In the genomic region with DNA sequence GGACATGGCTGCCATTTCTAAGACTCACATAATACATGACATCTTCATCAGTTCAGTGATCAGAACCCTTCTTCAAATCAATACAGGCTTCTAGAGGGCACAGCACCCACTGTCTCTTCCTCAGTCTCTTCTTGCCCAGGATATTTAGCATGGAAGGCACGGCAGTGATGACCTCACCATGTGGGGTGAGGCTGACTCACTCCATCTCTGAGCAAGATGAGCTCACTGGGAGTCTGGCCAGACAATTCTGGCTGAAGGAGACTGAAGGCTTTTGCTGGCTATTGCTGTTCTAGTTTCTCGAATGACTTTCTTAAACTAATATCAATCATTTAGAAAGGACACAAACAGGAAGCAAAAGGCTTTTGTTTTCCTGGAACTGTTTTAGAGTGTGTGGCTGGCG, we compare ENCODE assay signal across 8 mouse cellular contexts.
DNase-seq lines count a peak whose midpoint lies in the region; ATAC-seq lines count a peak whose summit lies in the region.
"Had no signal": no experiment of that assay in that cellular context is flagged by ENCODE, and none has a peak within 500 bp of the region (broad histone marks: within the 10 kb centered on the region; RNA-seq: fewer than 3 reads in every experiment).

No protein-coding gene starts in this region.

- peak; percentile 39 to 47 for DNase-seq in right cerebral cortex, adult 2 months (ENCODE audit: low spot score in 2 of 2)
- no peak for DNase-seq in right cerebral cortex, postnatal 4 days
- peak; percentile 78 for DNase-seq in adrenal gland, postnatal 14 days
- DNase-seq in gastrocnemius, adult 18-20 months (ENCODE audit: low spot score) = peak; percentile 55
- DNase-seq in skeletal muscle tissue, adult 2 months (ENCODE audit: low read depth, low spot score) = peak; percentile 48
- no peak for DNase-seq in forebrain, embryonic 14.5 days (ENCODE audit: low spot score)
- DNase-seq in left cerebral cortex, postnatal 14 days (ENCODE audit: low spot score in 2 of 2) = no peak

- no peak overlapping the region for H3K27ac ChIP-seq in forebrain, embryonic 14.5 days (ENCODE audit: low read depth, low read length)

- 72% methylated on average over 3 of the region's 3 CpGs for WGBS in forebrain, embryonic 14.5 days

- peaks cover 8% of the 10 kb centered on the region; the same call in 1 of the 2 replicates for H3K4me1 ChIP-seq in forebrain, embryonic 14.5 days (ENCODE audit: control insufficient read depth, insufficient read depth, low read length)

- no peaks in the 10 kb centered on the region for H3K36me3 ChIP-seq in forebrain, embryonic 14.5 days (ENCODE audit: control insufficient read depth, insufficient read depth, low read length)

- intact Hi-C loops in left cerebral cortex, postnatal 14 days (cut with DNase I) = no loop called here

- H3K4me2 ChIP-seq in forebrain, embryonic 14.5 days (ENCODE audit: low read length) = no peak overlapping the region

- no peak overlapping the region for H3K4me3 ChIP-seq in forebrain, embryonic 14.5 days (ENCODE audit: low read depth, low read length)

- no peaks in the 10 kb centered on the region for H3K9me3 ChIP-seq in forebrain, embryonic 14.5 days (replicated peaks; ENCODE audit: control insufficient read depth, low read length)

- H3K9ac ChIP-seq in forebrain, embryonic 14.5 days (ENCODE audit: low read length) = no peak overlapping the region

- no peaks in the 10 kb centered on the region for H3K27me3 ChIP-seq in forebrain, embryonic 14.5 days (replicated peaks; ENCODE audit: control insufficient read depth, insufficient read depth, low read length)

- ATAC-seq in forebrain, embryonic 14.5 days = no peak
- ATAC-seq: inflammation-experienced regulatory T-cells, adult 6 months had no signal

Comparison
In these comparisons a context has a peak if more than half of its experiments do, and no peak if none do; other contexts are left out.
1. DNase-seq: peak in right cerebral cortex, adult 2 months (2 of 2), adrenal gland, postnatal 14 days (single experiment), gastrocnemius, adult 18-20 months (single experiment) and skeletal muscle tissue, adult 2 months (single experiment); none in right cerebral cortex, postnatal 4 days (single experiment), forebrain, embryonic 14.5 days (single experiment) and left cerebral cortex, postnatal 14 days (0 of 2).